Mouse (Mus musculus): ENCODE data around the gene Col6a4. TPM values are rescaled to one million over a fixed set of nuclear protein-coding genes. Genes with fewer than 3 reads are reported as not detected.

The Col6a4 gene
- polyA plus RNA-seq, 2 experiments, result 0.08 TPM; not detected in 1

GRCm38 (mm10) chr9:105973736-105974135 is 122.8 kb downstream of the Col6a4 start:
- H3K36me3 ChIP-seq (replicated peaks; ENCODE audit: control insufficient read depth, insufficient read depth, low read depth), result no peaks in the 10 kb centered on the region
- TF ChIP-seq CTCF (IDR thresholded peaks at IDR 0.05; ENCODE audit: low read depth) (no peak), EP300 (IDR thresholded peaks at IDR 0.05; ENCODE audit: low read depth) (no peak)
- no peak overlapping the region for H3K4me3 ChIP-seq (ENCODE audit: insufficient read depth in 1 of 2, low read depth in 2 of 2, low read length in 2 of 2)
- WGBS (ENCODE audit: insufficient replicate concordance), result 44% methylated on average over 1 of the region's 1 CpGs
- no peak for ATAC-seq (ENCODE audit: insufficient read depth)
- no peak for DNase-seq (ENCODE audit: low read depth in 3 of 3, low spot score in 3 of 3)
- no peaks in the 10 kb centered on the region for H3K27me3 ChIP-seq (ENCODE audit: control insufficient read depth, insufficient read depth, low read length)
- H3K4me1 ChIP-seq (replicated peaks; ENCODE audit: control insufficient read depth in 2 of 2, insufficient read depth in 2 of 2, low read length in 1 of 2), result no peaks in the 10 kb centered on the region
- H3K27ac ChIP-seq, result no peak overlapping the region
- no peak overlapping the region for H3K9ac ChIP-seq (replicated peaks)
- H3K9me3 ChIP-seq (ENCODE audit: control insufficient read depth, low read length), result no peaks in the 10 kb centered on the region
- no peak overlapping the region for H3K4me2 ChIP-seq (ENCODE audit: low read depth)

GRCm38 (mm10) chr9:105972031-105972430 is 124.6 kb downstream of the Col6a4 start:
- no peak overlapping the region for H3K27ac ChIP-seq

DNA sequence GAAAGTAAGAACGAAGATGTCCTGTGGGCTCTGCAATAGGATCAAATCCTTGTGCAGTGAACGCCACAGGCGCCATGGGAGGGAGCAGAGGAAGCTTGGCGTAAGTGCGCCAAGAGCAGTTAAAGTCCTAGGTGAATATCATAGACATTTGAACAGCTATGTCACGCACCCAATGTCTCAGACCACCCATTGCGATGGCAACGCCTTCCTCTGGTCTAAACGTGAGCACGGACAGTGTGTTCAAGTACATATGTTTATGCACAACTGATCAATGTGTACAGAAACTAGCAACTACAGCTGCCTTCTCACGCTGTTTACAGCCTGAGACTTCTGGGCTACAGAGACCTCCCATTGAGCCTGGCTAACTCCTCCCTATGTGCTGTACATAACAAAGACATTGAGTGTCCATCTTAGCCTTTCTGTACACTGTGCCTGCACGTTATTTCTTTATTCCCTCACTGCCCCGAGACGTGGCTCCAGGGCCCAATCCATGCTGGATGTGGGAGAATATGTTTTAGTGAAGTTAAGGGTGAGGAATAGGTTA is 125.2 kb downstream of the Col6a4 start:
- Histone ChIP-seq H3K4me2 (ENCODE audit: low read depth) (no peak overlapping the region), H3K4me3 (ENCODE audit: insufficient read depth in 1 of 2, low read depth in 2 of 2, low read length in 2 of 2) (no peak overlapping the region), H3K27ac (no peak overlapping the region), H3K4me1 (replicated peaks; ENCODE audit: control insufficient read depth in 2 of 2, insufficient read depth in 2 of 2, low read length in 1 of 2) (no peaks in the 10 kb centered on the region), H3K36me3 (replicated peaks; ENCODE audit: control insufficient read depth, insufficient read depth, low read depth) (no peaks in the 10 kb centered on the region), H3K9me3 (ENCODE audit: control insufficient read depth, low read length) (no peaks in the 10 kb centered on the region), H3K27me3 (ENCODE audit: control insufficient read depth, insufficient read depth, low read length) (no peaks in the 10 kb centered on the region), H3K9ac (replicated peaks) (no peak overlapping the region)
- no peak for ATAC-seq (ENCODE audit: insufficient read depth)
- DNase-seq (ENCODE audit: low read depth in 3 of 3, low spot score in 3 of 3), result no peak
- 74% methylated on average over 14 of the region's 14 CpGs for WGBS (ENCODE audit: insufficient replicate concordance)
- TF ChIP-seq EP300 (IDR thresholded peaks at IDR 0.05; ENCODE audit: low read depth), result no peak
- no peak for TF ChIP-seq CTCF (IDR thresholded peaks at IDR 0.05; ENCODE audit: low read depth)

More at GRCm38 (mm10) chr9:105972031-105972430, 124.6 kb downstream of the Col6a4 start:
- no peak overlapping the region for H3K9ac ChIP-seq (replicated peaks)
- H3K4me2 ChIP-seq (ENCODE audit: low read depth), result no peak overlapping the region
- TF ChIP-seq EP300 (IDR thresholded peaks at IDR 0.05; ENCODE audit: low read depth) (no peak), CTCF (IDR thresholded peaks at IDR 0.05; ENCODE audit: low read depth) (no peak)
- 66% methylated on average over 3 of the region's 3 CpGs for WGBS (ENCODE audit: insufficient replicate concordance)
- ATAC-seq (ENCODE audit: insufficient read depth) (no peak), DNase-seq (ENCODE audit: low read depth in 3 of 3, low spot score in 3 of 3) (no peak)
- H3K36me3 ChIP-seq (replicated peaks; ENCODE audit: control insufficient read depth, insufficient read depth, low read depth), result no peaks in the 10 kb centered on the region
- H3K4me1 ChIP-seq (replicated peaks; ENCODE audit: control insufficient read depth in 2 of 2, insufficient read depth in 2 of 2, low read length in 1 of 2), result no peaks in the 10 kb centered on the region
- no peak overlapping the region for H3K4me3 ChIP-seq (ENCODE audit: insufficient read depth in 1 of 2, low read depth in 2 of 2, low read length in 2 of 2)
- no peaks in the 10 kb centered on the region for H3K9me3 ChIP-seq (ENCODE audit: control insufficient read depth, low read length)
- H3K27me3 ChIP-seq (ENCODE audit: control insufficient read depth, insufficient read depth, low read length), result no peaks in the 10 kb centered on the region

GRCm38 (mm10) chr9:105970901-105971300 is 125.7 kb downstream of the Col6a4 start:
- WGBS (ENCODE audit: insufficient replicate concordance), result 58% methylated on average over 5 of the region's 5 CpGs
- no peaks in the 10 kb centered on the region for H3K9me3 ChIP-seq (ENCODE audit: control insufficient read depth, low read length)
- H3K36me3 ChIP-seq (replicated peaks; ENCODE audit: control insufficient read depth, insufficient read depth, low read depth), result no peaks in the 10 kb centered on the region

GRCm38 (mm10) chr9:105967976-105968375 is 128.6 kb downstream of the Col6a4 start:
- Histone ChIP-seq H3K4me2 (ENCODE audit: low read depth) (no peak overlapping the region), H3K36me3 (replicated peaks; ENCODE audit: control insufficient read depth, insufficient read depth, low read depth) (no peaks in the 10 kb centered on the region), H3K27me3 (ENCODE audit: control insufficient read depth, insufficient read depth, low read length) (no peaks in the 10 kb centered on the region), H3K4me3 (ENCODE audit: insufficient read depth in 1 of 2, low read depth in 2 of 2, low read length in 2 of 2) (no peak overlapping the region), H3K27ac (no peak overlapping the region), H3K9me3 (ENCODE audit: control insufficient read depth, low read length) (no peaks in the 10 kb centered on the region), H3K4me1 (replicated peaks; ENCODE audit: control insufficient read depth in 2 of 2, insufficient read depth in 2 of 2, low read length in 1 of 2) (no peaks in the 10 kb centered on the region), H3K9ac (replicated peaks) (no peak overlapping the region)
- no peak for DNase-seq (ENCODE audit: low read depth in 3 of 3, low spot score in 3 of 3)
- no peak for TF ChIP-seq CTCF (IDR thresholded peaks at IDR 0.05; ENCODE audit: low read depth)
- TF ChIP-seq EP300 (IDR thresholded peaks at IDR 0.05; ENCODE audit: low read depth), result no peak
- 52% methylated on average over 5 of the region's 5 CpGs for WGBS (ENCODE audit: insufficient replicate concordance)
- ATAC-seq (ENCODE audit: insufficient read depth), result no peak

More at GRCm38 (mm10) chr9:105970901-105971300, 125.7 kb downstream of the Col6a4 start:
- no peak overlapping the region for H3K4me2 ChIP-seq (ENCODE audit: low read depth)
- no peak overlapping the region for H3K9ac ChIP-seq (replicated peaks)
- no peak for ATAC-seq (ENCODE audit: insufficient read depth)
- DNase-seq (ENCODE audit: low read depth in 3 of 3, low spot score in 3 of 3), result no peak
- TF ChIP-seq EP300 (IDR thresholded peaks at IDR 0.05; ENCODE audit: low read depth), result no peak
- TF ChIP-seq CTCF (IDR thresholded peaks at IDR 0.05; ENCODE audit: low read depth), result no peak
- H3K4me1 ChIP-seq (replicated peaks; ENCODE audit: control insufficient read depth in 2 of 2, insufficient read depth in 2 of 2, low read length in 1 of 2), result no peaks in the 10 kb centered on the region
- H3K4me3 ChIP-seq (ENCODE audit: insufficient read depth in 1 of 2, low read depth in 2 of 2, low read length in 2 of 2), result no peak overlapping the region
- no peak overlapping the region for H3K27ac ChIP-seq
- no peaks in the 10 kb centered on the region for H3K27me3 ChIP-seq (ENCODE audit: control insufficient read depth, insufficient read depth, low read length)

Data from liver, embryonic 14.5 days (tissue).